Mouse (Mus musculus) olfactory bulb, adult 2 months (tissue): ENCODE measurements around the gene Stab1. TPM values are rescaled to one million over a fixed set of nuclear protein-coding genes. Genes with fewer than 3 reads are reported as not detected.

Source experiments
- H3K27ac ChIP-seq: fragments of 200-500 bp; 2 replicates; pipeline ENCODE4 v1.5.1; 2012; ENCODE audit warnings: low read depth, low read length; ENCODE audit not compliant: insufficient read depth
- H3K4me1 ChIP-seq: fragments of 200-500 bp; 2 replicates; pipeline ENCODE4 v1.6.1; 2012; ENCODE audit warnings: low read length; ENCODE audit not compliant: control insufficient read depth, insufficient read depth
- H3K4me3 ChIP-seq: fragments of 200-500 bp; 2 replicates; pipeline ENCODE4 v1.5.1; 2012; ENCODE audit warnings: mild to moderate bottlenecking, low read depth, low read length, moderate library complexity; ENCODE audit not compliant: insufficient read depth
- CTCF ChIP-seq: fragments of 200-500 bp; IDR thresholded peaks from 2 replicates; pipeline ENCODE4 v1.5.1; 2012; ENCODE audit warnings: low read depth, mild to moderate bottlenecking, low read length, moderate library complexity; ENCODE audit not compliant: insufficient read depth
- POLR2A ChIP-seq: fragments of 200-500 bp; IDR thresholded peaks from 2 replicates; pipeline ENCODE4 v1.6.1; 2012; ENCODE audit warnings: mild to moderate bottlenecking, low read depth, low read length, moderate library complexity; ENCODE audit not compliant: insufficient read depth
- WGBS: fragments of 180-500 bp; shearing (Covaris S2); methylation state at CpG from one replicate; pipeline ENCODE4 v1.1.7; 2018; 5-methylcytosine and 5-hydroxymethylcytosine counted together
- polyA plus RNA-seq: library from polyadenylated mRNA; stranded (reverse); fragments of >200 nt; gene quantifications from 2 replicates; pipeline ENCODE4 v1.2.4, GENCODE M21; 2012; ENCODE audit warnings: low replicate concordance; ENCODE audit not compliant: missing spikeins, insufficient read depth, insufficient read length

Stab1 gene
- polyA plus RNA-seq, 1 experiment, result not detected

DNA sequence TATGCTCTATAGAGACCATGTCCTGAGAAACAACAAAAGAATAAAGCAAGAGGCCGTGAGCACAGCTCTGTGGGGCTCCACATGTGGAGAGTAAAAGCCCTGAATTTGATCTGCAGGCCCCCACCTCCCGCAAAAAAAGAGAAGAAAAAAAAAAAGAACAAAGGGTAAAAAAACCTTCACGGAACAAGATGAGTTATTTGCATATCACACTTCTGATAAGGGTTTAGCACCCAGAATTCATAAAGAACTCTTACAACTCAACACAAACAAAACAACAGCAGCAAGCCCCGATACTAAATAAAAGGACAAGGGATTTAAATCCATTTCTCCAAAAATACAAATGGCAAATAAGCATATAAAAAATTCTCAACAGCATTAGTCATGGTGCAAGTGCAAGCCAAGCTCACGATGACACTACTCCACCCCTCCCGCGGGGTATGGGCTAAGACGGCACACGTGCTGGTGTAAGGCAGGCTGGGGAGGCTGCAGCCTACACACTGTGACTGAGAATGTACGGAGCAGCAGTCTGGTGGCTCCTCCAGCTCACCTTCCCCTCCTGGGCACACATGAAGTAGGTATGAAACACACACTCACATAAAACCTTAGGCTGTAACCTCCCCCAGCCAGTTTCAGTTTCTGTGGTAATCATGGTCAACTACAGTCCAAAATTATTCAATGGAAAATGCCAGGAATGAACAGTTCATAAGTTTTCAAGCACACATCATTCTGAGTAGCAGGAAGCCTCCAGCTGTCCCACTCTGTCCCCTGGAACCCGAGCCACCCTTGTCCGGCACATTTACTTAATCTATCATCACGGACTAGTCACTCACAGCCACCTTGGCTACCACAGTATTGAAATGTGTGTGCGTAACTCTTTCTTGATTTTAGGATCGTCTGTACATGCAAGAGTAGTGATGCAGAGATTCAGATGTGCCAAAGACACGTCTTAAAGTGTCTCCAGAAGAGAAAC lies 29.4 kb upstream of the Stab1 start:
- 28% methylated on average over 16 of the region's 16 CpGs for WGBS
- no peak overlapping the region for H3K27ac ChIP-seq
- H3K4me3 ChIP-seq, result no peak overlapping the region
- peaks cover 16% of the 10 kb centered on the region for H3K4me1 ChIP-seq
- no peak for TF ChIP-seq CTCF
- no peak for TF ChIP-seq POLR2A

DNA sequence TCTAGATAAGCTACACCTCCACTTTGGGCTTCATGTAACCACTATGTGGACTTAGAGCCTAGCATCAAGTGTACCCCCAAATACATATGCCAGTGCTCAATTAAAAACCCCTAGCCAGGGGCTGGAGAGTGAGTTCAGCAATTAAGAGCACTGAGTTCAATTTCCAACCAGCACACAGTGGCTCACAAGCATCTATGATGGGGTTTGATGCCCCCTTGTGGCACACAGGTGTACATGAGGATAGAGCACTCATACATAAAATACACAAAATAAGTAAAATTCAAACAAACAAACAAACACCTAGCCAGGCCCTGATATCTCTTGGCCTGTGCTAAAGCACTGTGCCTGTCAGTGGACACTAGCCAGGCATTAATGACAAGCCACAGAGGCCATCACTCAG lies 27.5 kb upstream of the Stab1 start:
- Histone ChIP-seq H3K4me3 (no peak overlapping the region), H3K27ac (no peak overlapping the region), H3K4me1 (peaks cover 16% of the 10 kb centered on the region)
- TF ChIP-seq POLR2A, result no peak

- H3K4me1 ChIP-seq, result peaks cover 16% of the 10 kb centered on the region
- no peak overlapping the region for H3K4me3 ChIP-seq
- WGBS, result 92% methylated on average over 4 of the region's 4 CpGs
- peak overlapping the region; percentile 18; the same call in 1 of the 2 replicates for H3K27ac ChIP-seq
- TF ChIP-seq POLR2A (no peak), CTCF (no peak)
Measured at GRCm38 (mm10) chr14:31195521-31195920, 27.1 kb upstream of the Stab1 start.

DNA sequence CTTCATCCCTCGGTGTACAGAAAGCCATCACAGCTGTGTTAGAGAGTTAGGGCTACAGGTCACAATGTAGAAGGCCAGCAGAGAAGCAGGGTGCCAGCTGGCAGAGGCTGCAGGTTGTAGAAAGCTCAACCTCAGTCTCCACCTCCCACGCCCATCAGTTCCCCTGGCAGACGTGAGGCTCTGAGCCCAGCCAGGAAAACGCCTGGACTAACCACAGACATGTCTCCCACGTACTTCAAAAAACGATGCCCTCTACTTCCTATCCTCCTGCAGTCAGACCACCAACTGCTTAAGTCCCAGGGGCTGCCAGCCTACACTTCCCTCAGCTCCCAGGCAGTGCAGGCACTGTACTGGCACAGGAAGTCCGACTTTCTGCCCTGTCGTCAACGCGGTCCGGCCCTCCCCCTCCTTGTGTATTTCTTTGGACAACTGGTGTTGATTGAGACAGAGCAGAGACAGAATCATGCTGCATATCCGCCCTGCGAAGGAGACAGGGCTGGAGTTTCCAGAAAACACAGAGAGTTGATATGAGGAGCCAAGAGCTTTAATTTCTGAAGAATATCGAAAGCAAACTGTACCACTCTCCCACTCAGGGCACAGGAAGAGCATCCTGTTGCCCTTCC lies 26.6 kb upstream of the Stab1 start:
- 33% methylated on average over 14 of the region's 14 CpGs for WGBS
- TF ChIP-seq POLR2A, result no peak
- TF ChIP-seq CTCF, result no peak
- Histone ChIP-seq H3K4me3 (no peak overlapping the region), H3K27ac (peak overlapping the region; percentile 18), H3K4me1 (peaks cover 13% of the 10 kb centered on the region)

DNA sequence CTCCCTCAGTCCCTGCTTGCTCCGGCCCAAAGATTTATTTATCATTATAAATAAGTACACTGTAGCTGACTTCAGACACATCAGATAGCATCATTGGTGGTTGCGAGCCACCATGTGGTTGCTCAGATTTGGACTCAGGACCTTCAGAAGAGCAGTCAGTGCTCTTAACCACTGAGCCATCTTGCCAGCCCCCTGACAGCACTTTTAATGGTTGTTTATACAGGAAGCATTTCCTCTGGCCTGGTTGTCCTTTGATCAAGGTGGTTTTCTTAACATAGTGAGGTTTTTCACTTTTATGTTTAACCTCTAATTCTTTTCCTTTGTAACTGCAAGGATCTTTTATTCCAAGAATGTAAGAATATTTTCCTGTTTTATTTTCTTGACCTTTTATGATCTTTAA lies 26.0 kb upstream of the Stab1 start:
- WGBS, result 67% methylated on average over 2 of the region's 2 CpGs
- Histone ChIP-seq H3K4me1 (peaks cover 13% of the 10 kb centered on the region), H3K27ac (no peak overlapping the region), H3K4me3 (no peak overlapping the region)
- TF ChIP-seq CTCF (no peak), POLR2A (no peak)

DNA sequence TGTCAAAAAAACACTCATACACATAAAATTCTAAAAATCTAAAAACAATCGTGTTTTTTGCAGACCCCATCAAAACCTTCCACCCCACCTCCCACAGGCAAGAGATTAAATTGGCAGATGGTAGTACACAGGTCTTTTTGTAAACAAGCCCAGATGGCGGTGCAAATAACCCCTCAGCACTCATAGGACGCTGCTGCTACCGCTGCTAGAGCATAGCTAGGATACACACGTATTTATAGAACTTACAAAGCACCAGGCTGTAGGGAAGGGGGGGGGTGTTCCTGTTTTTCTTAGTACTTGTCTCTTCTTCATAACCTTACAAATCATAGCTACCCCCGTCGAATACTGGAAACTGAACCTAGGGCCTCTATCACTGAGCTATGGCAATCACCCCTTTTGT lies 25.4 kb upstream of the Stab1 start:
- Histone ChIP-seq H3K4me3 (no peak overlapping the region), H3K4me1 (peaks cover 13% of the 10 kb centered on the region), H3K27ac (peak overlapping the region; percentile 89; the same call in 1 of the 2 replicates)
- 27% methylated on average over 7 of the region's 7 CpGs for WGBS
- TF ChIP-seq POLR2A (no peak), CTCF (no peak)

GRCm38 (mm10) chr14:31191936-31192335 lies 23.5 kb upstream of the Stab1 start:
- Histone ChIP-seq H3K27ac (no peak overlapping the region), H3K4me1 (peaks cover 13% of the 10 kb centered on the region), H3K4me3 (no peak overlapping the region)
- 32% methylated on average over 2 of the region's 2 CpGs for WGBS
- TF ChIP-seq POLR2A (no peak), CTCF (no peak)

DNA sequence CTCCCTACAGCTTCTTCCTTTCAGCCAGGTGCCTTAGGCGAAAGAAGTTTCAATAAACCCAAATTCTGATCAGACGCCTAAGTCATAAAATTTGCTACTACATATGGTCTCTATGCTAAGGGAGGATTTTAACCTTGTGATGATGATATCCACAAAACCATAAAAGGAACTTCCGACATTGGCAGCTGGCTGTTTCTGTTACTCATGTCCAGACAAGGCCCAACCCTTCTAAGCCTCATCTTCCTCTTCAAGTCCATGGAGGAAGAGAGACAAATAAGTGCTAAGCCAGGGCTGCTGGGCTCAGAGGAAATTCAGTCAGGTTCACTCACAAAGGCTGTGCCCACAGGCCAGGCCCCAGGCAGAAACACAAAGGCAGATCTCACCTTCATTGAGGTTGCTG lies 20.9 kb upstream of the Stab1 start:
- TF ChIP-seq CTCF (no peak), POLR2A (no peak)
- Histone ChIP-seq H3K4me3 (no peak overlapping the region), H3K4me1 (0 out of 2 replicates have a peak, but pooled peaks cover 2% of the 10 kb centered on the region), H3K27ac (no peak overlapping the region)
- 95% methylated on average over 3 of the region's 3 CpGs for WGBS

GRCm38 (mm10) chr14:31188771-31189181 lies 20.3 kb upstream of the Stab1 start:
- no peak for TF ChIP-seq CTCF
- TF ChIP-seq POLR2A, result no peak
- H3K27ac ChIP-seq, result no peak overlapping the region
- H3K4me3 ChIP-seq, result no peak overlapping the region
- H3K4me1 ChIP-seq, result 0 out of 2 replicates have a peak, but pooled peaks cover 2% of the 10 kb centered on the region
- WGBS, result 51% methylated on average over 6 of the region's 6 CpGs
